Mouse (Mus musculus) spleen, adult 2 months (tissue): ENCODE measurements around the gene Adgrl3.

Source experiments
- CTCF ChIP-seq: fragments of 200-500 bp; IDR thresholded peaks from 2 replicates; pipeline ENCODE4 v1.5.1; 2011; ENCODE audit warnings: mild to moderate bottlenecking, inconsistent platforms; ENCODE audit not compliant: insufficient read depth, insufficient read length, insufficient replicate concordance; ENCODE audit errors: extremely low read depth
- POLR2A ChIP-seq: fragments of 200-500 bp; IDR thresholded peaks from 2 replicates; pipeline ENCODE4 v1.6.1; 2011; ENCODE audit warnings: low read depth, low read length, inconsistent platforms

- TF ChIP-seq POLR2A = no peak
- TF ChIP-seq CTCF = no peak
These were observed 1.0 kb downstream of the Adgrl3 start for GRCm38 (mm10) chr5:81021006-81021320.
